Mouse (Mus musculus) frontal cortex, postnatal 36 days (tissue): ENCODE results near the gene Gm11009.
"Not testable (repeated sequence)": the region's sequence is repeated elsewhere in the genome, so short reads cannot be mapped to it uniquely, and the experiment has no call there.

Source experiments
- DNase-seq, 2 experiments: peaks; one replicate each; pipeline ENCODE4 v3.0.0; 2022; ENCODE audit warnings: low spot score in 2 of 2

Gene Gm11009

GRCm38 (mm10) chr2:176319394-176319793 lies at the start of gene Gm11009:
TSS of gene Gm11009 (minus strand) at chr2:176319494.
- not testable (repeated sequence) for DNase-seq
